Mouse (Mus musculus) adrenal gland, postnatal 10 days (tissue): ENCODE data around the gene Pds5a. TPM values are rescaled to one million over a fixed set of nuclear protein-coding genes. Genes with fewer than 3 reads are reported as not detected.

Source experiments
- DNase-seq: peaks from one replicate; pipeline ENCODE4 v3.0.0; 2021; ENCODE audit warnings: mixed read lengths
- total RNA-seq, 2 experiments: library from RNA; stranded (reverse); gene quantifications; 2 replicates each; pipeline ENCODE4 v1.2.3; 2021

The Pds5a gene
- total RNA-seq, 2 experiments from 2014 or later, result 81.9 to 110 TPM

GRCm38 (mm10) chr5:65565486-65565885 is 132.6 kb downstream of the Pds5a start:
- DNase-seq, result no peak

GRCm38 (mm10) chr5:65561125-65561893 is 136.8 kb downstream of the Pds5a start:
- no peak for DNase-seq

- no peak for DNase-seq
These were observed 141.0 kb downstream of the Pds5a start for GRCm38 (mm10) chr5:65557109-65557508.

Other genes starting within 250 kb of the Pds5a start
- gene Gm43552, start 205.4 kb downstream of the Pds5a start, total RNA-seq, result not detected
- gene Smim14, start 161.1 kb downstream of the Pds5a start, total RNA-seq, result 100 to 1,000 TPM; 115 to 117 TPM
- 10 to 100 TPM; 91.1 to 92.7 TPM for gene Ube2k, start 161.0 kb downstream of the Pds5a start, total RNA-seq
- gene N4bp2, start 65.2 kb upstream of the Pds5a start, total RNA-seq, result 10 to 100 TPM; 26.0 to 31.2 TPM
- gene Rhoh, start 162.9 kb upstream of the Pds5a start, total RNA-seq, result 1 to 10 TPM; 2.5 to 2.6 TPM
- gene Chrna9, start 236.6 kb upstream of the Pds5a start, total RNA-seq, result under 1 TPM; 0.39 to 0.76 TPM